21 mouse cellular contexts compared by ENCODE assay signal in the genomic region with DNA sequence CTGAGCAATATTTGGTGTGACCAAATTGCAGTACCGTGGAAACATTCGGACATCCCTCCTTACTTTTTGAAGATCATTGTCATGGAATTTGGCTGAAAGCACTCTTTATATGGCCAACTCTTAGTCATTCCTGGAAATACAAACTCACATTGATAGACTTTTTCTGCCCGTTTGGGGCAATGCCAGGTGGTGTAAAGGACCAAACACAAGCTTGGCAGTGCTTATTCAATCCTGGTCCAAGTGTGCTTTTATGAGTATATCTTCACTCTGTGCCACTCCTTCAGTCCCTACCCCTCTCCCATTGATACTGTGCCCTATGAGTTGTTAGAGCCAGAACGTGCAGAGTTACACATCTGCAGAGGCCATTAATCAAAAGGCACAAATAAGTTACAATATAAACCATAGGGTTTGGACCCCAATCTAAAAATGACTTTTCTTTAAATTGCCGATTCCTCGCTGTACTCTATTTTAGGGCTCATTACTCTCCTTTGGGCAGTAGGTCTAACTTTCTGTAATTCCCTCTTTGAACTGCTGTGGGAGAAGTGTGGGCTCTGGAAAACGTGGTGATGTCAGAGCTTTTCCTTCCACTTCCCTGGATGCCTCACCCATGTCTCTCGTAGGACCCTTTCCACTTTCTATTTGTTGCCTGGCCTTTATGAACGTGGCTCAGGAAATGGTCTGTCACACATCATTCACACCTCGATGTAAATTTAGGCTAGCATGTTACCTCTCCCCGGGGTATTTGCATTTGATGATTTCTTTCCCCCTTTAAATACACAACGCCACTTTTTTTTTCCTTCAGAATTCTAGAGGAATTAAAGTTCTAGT.
A peak's percentile ranks its signal among the peaks of the same experiment; 100 is the strongest.
DNase-seq lines count a peak whose midpoint lies in the region; ATAC-seq and TF ChIP-seq lines count a peak whose summit lies in the region.
"Had no signal": no experiment of that assay in that cellular context is flagged by ENCODE, and none has a peak within 500 bp of the region (broad histone marks: within the 10 kb centered on the region; RNA-seq: fewer than 3 reads in every experiment).

No protein-coding gene starts in this region.

- no peak for ATAC-seq in forebrain, postnatal 0 days
- no peak for ATAC-seq in forebrain, embryonic 15.5 days (replicated peaks)
- no peak for ATAC-seq in midbrain, postnatal 0 days (ENCODE audit: low FRiP score)
- no peak for ATAC-seq in midbrain, embryonic 13.5 days
- no peak for ATAC-seq in limb, embryonic 12.5 days (ENCODE audit: insufficient number of reproducible peaks, insufficient read depth, low FRiP score, low TSS enrichment, low read depth)
- no peak for ATAC-seq in megakaryocyte, adult 5-6 weeks (ENCODE audit: poor library complexity, severe bottlenecking)
- ATAC-seq: inflammation-experienced regulatory T-cells, adult 6 months; midbrain, embryonic 16.5 days had no signal

- no peaks in the 10 kb centered on the region for H3K27me3 ChIP-seq in forebrain, postnatal 0 days (ENCODE audit: insufficient read depth, low read length)
- H3K27me3 ChIP-seq in forebrain, embryonic 15.5 days, result no peaks in the 10 kb centered on the region
- H3K27me3 ChIP-seq in midbrain, postnatal 0 days (ENCODE audit: insufficient read depth, low read length), result no peaks in the 10 kb centered on the region
- no peaks in the 10 kb centered on the region for H3K27me3 ChIP-seq in midbrain, embryonic 13.5 days
- H3K27me3 ChIP-seq in limb, embryonic 12.5 days, result no peaks in the 10 kb centered on the region
- H3K27me3 ChIP-seq: hindbrain, embryonic 12.5 days had no signal

- no peaks in the 10 kb centered on the region for H3K36me3 ChIP-seq in forebrain, postnatal 0 days (ENCODE audit: insufficient read depth)
- no peaks in the 10 kb centered on the region for H3K36me3 ChIP-seq in forebrain, embryonic 15.5 days
- no peaks in the 10 kb centered on the region for H3K36me3 ChIP-seq in midbrain, postnatal 0 days (ENCODE audit: insufficient read depth, low read length)
- no peaks in the 10 kb centered on the region for H3K36me3 ChIP-seq in midbrain, embryonic 13.5 days
- H3K36me3 ChIP-seq in limb, embryonic 12.5 days, result no peaks in the 10 kb centered on the region
- H3K36me3 ChIP-seq: hindbrain, embryonic 12.5 days had no signal

- H3K9me3 ChIP-seq in forebrain, postnatal 0 days (ENCODE audit: low read length), result no peaks in the 10 kb centered on the region
- no peaks in the 10 kb centered on the region for H3K9me3 ChIP-seq in forebrain, embryonic 15.5 days
- no peaks in the 10 kb centered on the region for H3K9me3 ChIP-seq in midbrain, postnatal 0 days (ENCODE audit: low read length)
- no peaks in the 10 kb centered on the region for H3K9me3 ChIP-seq in midbrain, embryonic 13.5 days
- no peaks in the 10 kb centered on the region for H3K9me3 ChIP-seq in limb, embryonic 12.5 days
- H3K9me3 ChIP-seq: hindbrain, embryonic 12.5 days had no signal

- H3K4me3 ChIP-seq in forebrain, postnatal 0 days (ENCODE audit: low read depth, low read length), result no peak overlapping the region
- H3K4me3 ChIP-seq in forebrain, embryonic 15.5 days, result no peak overlapping the region
- no peak overlapping the region for H3K4me3 ChIP-seq in midbrain, postnatal 0 days (ENCODE audit: low read depth, low read length)
- no peak overlapping the region for H3K4me3 ChIP-seq in midbrain, embryonic 13.5 days (replicated peaks)
- H3K4me3 ChIP-seq in limb, embryonic 12.5 days (replicated peaks), result no peak overlapping the region
- H3K4me3 ChIP-seq: hindbrain, embryonic 12.5 days had no signal

- no peak overlapping the region for H3K9ac ChIP-seq in forebrain, postnatal 0 days
- H3K9ac ChIP-seq in forebrain, embryonic 15.5 days (replicated peaks), result no peak overlapping the region
- H3K9ac ChIP-seq in midbrain, postnatal 0 days (replicated peaks; ENCODE audit: low read length, poor library complexity, severe bottlenecking), result no peak overlapping the region
- no peak overlapping the region for H3K9ac ChIP-seq in midbrain, embryonic 13.5 days (replicated peaks)
- no peak overlapping the region for H3K9ac ChIP-seq in limb, embryonic 12.5 days (replicated peaks)
- H3K9ac ChIP-seq: hindbrain, embryonic 12.5 days had no signal

- peak; percentile 8 for DNase-seq in forebrain, postnatal 0 days
- peak; percentile 28 for DNase-seq in midbrain, postnatal 0 days (ENCODE audit: low spot score)
- no peak for DNase-seq in yolk sac, embryonic 10.5 days (ENCODE audit: low spot score)
- DNase-seq: cerebellum, postnatal 25 days; embryo, embryonic 11 days; heart, postnatal 10 days; kidney, adult 8-10 months; kidney, postnatal 36 days; layer of hippocampus, adult 9-11 months; lung, adult 18-20 months; lung, postnatal 14 days; right cerebral cortex, postnatal 14 days had no signal

- no peaks in the 10 kb centered on the region for H3K4me1 ChIP-seq in forebrain, postnatal 0 days (ENCODE audit: insufficient read depth)
- H3K4me1 ChIP-seq in forebrain, embryonic 15.5 days, result no peaks in the 10 kb centered on the region
- H3K4me1 ChIP-seq in midbrain, postnatal 0 days (ENCODE audit: insufficient read depth, low read length), result no peaks in the 10 kb centered on the region
- no peaks in the 10 kb centered on the region for H3K4me1 ChIP-seq in midbrain, embryonic 13.5 days (replicated peaks)
- H3K4me1 ChIP-seq in limb, embryonic 12.5 days (replicated peaks), result peaks cover 13% of the 10 kb centered on the region
- H3K4me1 ChIP-seq: hindbrain, embryonic 12.5 days had no signal

- no peak for TF ChIP-seq CTCF in forebrain, postnatal 0 days (IDR thresholded peaks at IDR 0.05; ENCODE audit: low read depth)
- no peak for TF ChIP-seq CTCF in midbrain, postnatal 0 days (IDR thresholded peaks at IDR 0.05)

- no peak overlapping the region for H3K27ac ChIP-seq in forebrain, postnatal 0 days (ENCODE audit: low read depth, low read length)
- H3K27ac ChIP-seq in forebrain, embryonic 15.5 days (replicated peaks), result no peak overlapping the region
- no peak overlapping the region for H3K27ac ChIP-seq in midbrain, postnatal 0 days (ENCODE audit: low read depth, low read length)
- no peak overlapping the region for H3K27ac ChIP-seq in midbrain, embryonic 13.5 days
- H3K27ac ChIP-seq in limb, embryonic 12.5 days, result no peak overlapping the region
- H3K27ac ChIP-seq: hindbrain, embryonic 12.5 days had no signal

- H3K4me2 ChIP-seq in forebrain, postnatal 0 days (ENCODE audit: low read depth), result no peak overlapping the region
- H3K4me2 ChIP-seq in forebrain, embryonic 15.5 days (replicated peaks), result no peak overlapping the region
- H3K4me2 ChIP-seq in midbrain, postnatal 0 days (ENCODE audit: low read depth, low read length, poor library complexity, severe bottlenecking), result no peak overlapping the region
- no peak overlapping the region for H3K4me2 ChIP-seq in midbrain, embryonic 13.5 days (replicated peaks)
- 0 out of 2 replicates have a peak overlapping the region, but pooled peaks have one; percentile 4 for H3K4me2 ChIP-seq in limb, embryonic 12.5 days
- H3K4me2 ChIP-seq: heart, embryonic 11.5 days; hindbrain, embryonic 12.5 days; liver, embryonic 11.5 days had no signal

- 67% methylated on average over 12 of the region's 12 CpGs for WGBS in forebrain, postnatal 0 days
- 77% methylated on average over 12 of the region's 12 CpGs for WGBS in forebrain, embryonic 15.5 days
- WGBS in midbrain, postnatal 0 days, result 80% methylated on average over 12 of the region's 12 CpGs
- 86% methylated on average over 12 of the region's 12 CpGs for WGBS in midbrain, embryonic 13.5 days
- WGBS in limb, embryonic 12.5 days, result 50% methylated on average over 12 of the region's 12 CpGs
